Mouse (Mus musculus): Measurements from ENCODE around the gene Dnph1. TPM values are rescaled to one million over a fixed set of nuclear protein-coding genes. Genes with fewer than 3 reads are reported as not detected.

Dnph1 gene
- total and polyA plus RNA-seq, 3 experiments: 0.80 to 1.9 (median 1.8) TPM

DNA sequence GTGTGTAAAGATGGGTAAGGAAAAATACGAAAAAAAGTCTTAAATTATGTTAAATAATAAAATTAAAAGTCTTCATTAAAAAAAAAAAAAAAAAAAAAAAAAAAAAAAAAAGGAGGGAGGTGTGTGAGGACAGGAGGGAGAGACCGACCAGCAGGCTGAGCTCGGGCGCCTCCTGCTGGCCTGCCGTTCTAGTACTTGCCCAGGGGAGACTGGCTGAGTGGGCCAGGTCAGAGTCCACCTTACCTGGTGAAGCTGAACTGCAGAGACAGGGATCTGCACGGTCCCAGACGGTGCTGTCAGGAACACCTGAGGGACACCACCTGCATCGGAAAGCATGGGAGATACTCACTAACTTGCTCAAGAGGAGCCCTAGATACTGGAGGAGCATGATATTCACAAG, 52.7 kb downstream of the Dnph1 start:
- Histone ChIP-seq H3K27me3 (ENCODE audit: control insufficient read depth, insufficient read depth, low read length) (no peaks in the 10 kb centered on the region), H3K4me1 (ENCODE audit: control insufficient read depth, insufficient read depth, low read length) (peaks cover 10% of the 10 kb centered on the region), H3K4me3 (no peak overlapping the region), H3K9ac (ENCODE audit: low read depth, low read length) (no peak overlapping the region), H3K27ac (no peak overlapping the region), H3K36me3 (ENCODE audit: control insufficient read depth, insufficient read depth, low read length) (peaks cover 4% of the 10 kb centered on the region), H3K79me2 (replicated peaks; ENCODE audit: control insufficient read depth, insufficient read depth, low read length) (peaks cover 2% of the 10 kb centered on the region; the same call in 1 of the 2 replicates)
- TF ChIP-seq CTCF (IDR thresholded peaks at IDR 0.05): peak; percentile 62
- no peak for TF ChIP-seq POLR2A (IDR thresholded peaks at IDR 0.05; ENCODE audit: insufficient read depth, low read depth, low read length)
- intact Hi-C loops (cut with DNase I): no loop called here
- WGBS: 45% methylated on average over 8 of the region's 8 CpGs
- DNase-seq: peak in 1 of 2 experiments; percentile 42

Other genes starting within 250 kb of the Dnph1 start
- gene Polr1c, start 248.7 kb upstream of the Dnph1 start, total RNA-seq (2021): 10 to 100 TPM; 20.2 to 24.7 TPM
- 19.1 and 25.8 TPM in 2 replicates for gene Polr1c, start 248.7 kb upstream of the Dnph1 start, polyA plus RNA-seq (2012; rRNA removed)
- 10 to 100 TPM; 72.4 to 82.8 TPM for gene Yipf3, start 248.6 kb upstream of the Dnph1 start, total RNA-seq (2021)
- gene Yipf3, start 248.6 kb upstream of the Dnph1 start, polyA plus RNA-seq (2012; rRNA removed): 136 and 142 TPM in 2 replicates
- under 1 TPM; 0.21 to 0.34 TPM for gene Lrrc73, start 243.2 kb upstream of the Dnph1 start, total RNA-seq (2021)
- 0.59 and 0.70 TPM in 2 replicates for gene Lrrc73, start 243.2 kb upstream of the Dnph1 start, polyA plus RNA-seq (2012; rRNA removed)
- gene Tjap1, start 213.7 kb upstream of the Dnph1 start, total RNA-seq (2021): 10 to 100 TPM; 28.3 to 34.7 TPM
- gene Tjap1, start 213.7 kb upstream of the Dnph1 start, polyA plus RNA-seq (2012; rRNA removed): 35.8 and 39.1 TPM in 2 replicates
- under 1 TPM; 0.23 to 0.39 TPM for gene Dlk2, start 199.3 kb upstream of the Dnph1 start, total RNA-seq (2021)
- 0.35 and 0.74 TPM in 2 replicates for gene Dlk2, start 199.3 kb upstream of the Dnph1 start, polyA plus RNA-seq (2012; rRNA removed)
- 1 to 10 TPM; 3.9 to 4.0 TPM for gene Abcc10, start 168.4 kb upstream of the Dnph1 start, total RNA-seq (2021)
- 9.1 and 13.4 TPM in 2 replicates for gene Abcc10, start 168.4 kb upstream of the Dnph1 start, polyA plus RNA-seq (2012; rRNA removed)
- 10 to 100 TPM; 14.9 to 15.6 TPM for gene Zfp318, start 113.0 kb upstream of the Dnph1 start, total RNA-seq (2021)
- 7.1 and 11.8 TPM in 2 replicates for gene Zfp318, start 113.0 kb upstream of the Dnph1 start, polyA plus RNA-seq (2012; rRNA removed)
- gene Crip3, start 67.8 kb upstream of the Dnph1 start, total RNA-seq (2021): under 1 TPM; 0.76 to 0.82 TPM
- gene Crip3, start 67.8 kb upstream of the Dnph1 start, polyA plus RNA-seq (2012; rRNA removed): 3.5 and 3.8 TPM in 2 replicates
- not detected for gene Slc22a7, start 58.3 kb upstream of the Dnph1 start, total RNA-seq (2021)
- gene Slc22a7, start 58.3 kb upstream of the Dnph1 start, polyA plus RNA-seq (2012; rRNA removed): 0.38 TPM in 1 of 2 replicates, not detected in the other
- gene Ttbk1, start 9.0 kb upstream of the Dnph1 start, total RNA-seq (2021): under 1 TPM; 0.16 to 0.23 TPM
- gene Ttbk1, start 9.0 kb upstream of the Dnph1 start, polyA plus RNA-seq (2012; rRNA removed): 0.21 and 0.23 TPM in 2 replicates
- 10 to 100 TPM; 21.6 to 21.9 TPM for gene Cul9, start 49.7 kb downstream of the Dnph1 start, total RNA-seq (2021)
- 20.1 and 22.7 TPM in 2 replicates for gene Cul9, start 49.7 kb downstream of the Dnph1 start, polyA plus RNA-seq (2012; rRNA removed)
- 100 to 1,000 TPM in 1 of 2 experiments, 10 to 100 TPM in 1; 91.5 to 106 TPM for gene Srf, start 59.5 kb downstream of the Dnph1 start, total RNA-seq (2021)
- 223 and 227 TPM in 2 replicates for gene Srf, start 59.5 kb downstream of the Dnph1 start, polyA plus RNA-seq (2012; rRNA removed)
- 1 to 10 TPM; 2.6 TPM for gene Ptk7, start 132.8 kb downstream of the Dnph1 start, total RNA-seq (2021)
- gene Ptk7, start 132.8 kb downstream of the Dnph1 start, polyA plus RNA-seq (2012; rRNA removed): 2.8 and 3.1 TPM in 2 replicates
- gene Klc4, start 149.3 kb downstream of the Dnph1 start, total RNA-seq (2021): 10 to 100 TPM; 23.5 to 25.7 TPM
- gene Klc4, start 149.3 kb downstream of the Dnph1 start, polyA plus RNA-seq (2012; rRNA removed): 20.9 and 22.3 TPM in 2 replicates
- 100 to 1,000 TPM; 112 to 132 TPM for gene Mrpl2, start 149.5 kb downstream of the Dnph1 start, total RNA-seq (2021)
- 71.5 and 87.8 TPM in 2 replicates for gene Mrpl2, start 149.5 kb downstream of the Dnph1 start, polyA plus RNA-seq (2012; rRNA removed)
- 10 to 100 TPM; 16.8 to 18.4 TPM for gene Cul7, start 153.6 kb downstream of the Dnph1 start, total RNA-seq (2021)
- gene Cul7, start 153.6 kb downstream of the Dnph1 start, polyA plus RNA-seq (2012; rRNA removed): 23.4 and 24.7 TPM in 2 replicates
- 10 to 100 TPM; 10.7 to 11.3 TPM for gene Rrp36, start 177.6 kb downstream of the Dnph1 start, total RNA-seq (2021)
- gene Rrp36, start 177.6 kb downstream of the Dnph1 start, polyA plus RNA-seq (2012; rRNA removed): 19.4 and 24.3 TPM in 2 replicates
- gene Mea1, start 182.1 kb downstream of the Dnph1 start, total RNA-seq (2021): 10 to 100 TPM; 45.4 to 50.3 TPM
- 35.3 and 37.8 TPM in 2 replicates for gene Mea1, start 182.1 kb downstream of the Dnph1 start, polyA plus RNA-seq (2012; rRNA removed)
- gene Klhdc3, start 184.2 kb downstream of the Dnph1 start, total RNA-seq (2021): 10 to 100 TPM; 57.3 to 68.9 TPM
- gene Klhdc3, start 184.2 kb downstream of the Dnph1 start, polyA plus RNA-seq (2012; rRNA removed): 91.8 and 105 TPM in 2 replicates
- 10 to 100 TPM; 28.1 to 32.0 TPM for gene Ppp2r5d, start 208.4 kb downstream of the Dnph1 start, total RNA-seq (2021)
- 30.8 and 40.6 TPM in 2 replicates for gene Ppp2r5d, start 208.4 kb downstream of the Dnph1 start, polyA plus RNA-seq (2012; rRNA removed)
- 10 to 100 TPM; 33.4 to 36.5 TPM for gene Pex6, start 214.8 kb downstream of the Dnph1 start, total RNA-seq (2021)
- gene Pex6, start 214.8 kb downstream of the Dnph1 start, polyA plus RNA-seq (2012; rRNA removed): 33.7 and 34.1 TPM in 2 replicates
- 1 to 10 TPM; 2.8 to 4.4 TPM for gene Gnmt, start 232.5 kb downstream of the Dnph1 start, total RNA-seq (2021)
- 3.3 and 5.1 TPM in 2 replicates for gene Gnmt, start 232.5 kb downstream of the Dnph1 start, polyA plus RNA-seq (2012; rRNA removed)